Mouse (Mus musculus) kidney, embryonic 15.5 days (tissue): ENCODE results near the gene Olfr1301. TPM values are rescaled to one million over a fixed set of nuclear protein-coding genes. Genes with fewer than 3 reads are reported as not detected.

Source experiments
- ATAC-seq: fragments of 200-750 bp; cut with Nextera tagmentation; replicated peaks from 2 replicates; pipeline ENCODE4 v1.8.0; 2017; ENCODE audit warnings: moderate TSS enrichment; ENCODE audit not compliant: low FRiP score
- H3K27ac ChIP-seq: fragments of 300-500 bp; sonication (generic); 2 replicates; pipeline ENCODE4 v1.5.1; 2015; ENCODE audit warnings: mild to moderate bottlenecking, inconsistent platforms
- H3K27me3 ChIP-seq: fragments of 300-500 bp; sonication (generic); 2 replicates; pipeline ENCODE4 v1.6.1; 2015; ENCODE audit warnings: inconsistent platforms
- H3K36me3 ChIP-seq: fragments of 300-500 bp; sonication (generic); 2 replicates; pipeline ENCODE4 v1.6.1; 2015; ENCODE audit warnings: inconsistent platforms
- H3K4me1 ChIP-seq: fragments of 300-500 bp; sonication (generic); 2 replicates; pipeline ENCODE4 v1.6.1; 2015; ENCODE audit warnings: inconsistent platforms
- H3K4me2 ChIP-seq: fragments of 300-500 bp; sonication (generic); 2 replicates; pipeline ENCODE4 v1.6.1; 2015; ENCODE audit warnings: moderate library complexity, mild to moderate bottlenecking, inconsistent platforms
- H3K4me3 ChIP-seq: fragments of 300-500 bp; sonication (generic); replicated peaks from 2 replicates; pipeline ENCODE4 v1.5.1; 2015; ENCODE audit warnings: mild to moderate bottlenecking, inconsistent platforms
- H3K9ac ChIP-seq: fragments of 300-500 bp; sonication (generic); 2 replicates; pipeline ENCODE4 v1.6.1; 2015; ENCODE audit warnings: mild to moderate bottlenecking, inconsistent platforms
- H3K9me3 ChIP-seq: fragments of 300-500 bp; sonication (generic); replicated peaks from 2 replicates; pipeline ENCODE4 v1.6.1; 2016; ENCODE audit warnings: inconsistent platforms
- WGBS: fragments of 180-500 bp; shearing (Covaris S2); methylation state at CpG from one replicate; pipeline ENCODE4 v1.1.7; 2015; ENCODE audit warnings: mixed read lengths; 5-methylcytosine and 5-hydroxymethylcytosine counted together
- polyA plus RNA-seq: library from polyadenylated mRNA; unstranded; fragments of >200 nt; fragmentation: Nextera tagmentation; extraction: Ambion mirVana; gene quantifications from 2 replicates; pipeline ENCODE4 v1.2.1, GENCODE M21; 2015

The Olfr1301 gene
- not detected in 2 replicates for polyA plus RNA-seq

- 80% methylated on average over 3 of the region's 3 CpGs for WGBS
- H3K4me3 ChIP-seq: no peak within 1 kb of the TSS
- H3K4me2 ChIP-seq: no peak within 1 kb of the TSS
- H3K9me3 ChIP-seq: no peaks in the 10 kb centered on the region
- H3K27me3 ChIP-seq: no peaks in the 10 kb centered on the region
- no peaks in the 10 kb centered on the region for H3K4me1 ChIP-seq
- H3K9ac ChIP-seq: no peak within 1 kb of the TSS
- no peak within 1 kb of the TSS for H3K27ac ChIP-seq
- H3K36me3 ChIP-seq: no peaks in the 10 kb centered on the region
- no peak for ATAC-seq
Observed at GRCm38 (mm10) chr2:111750706-111751105, at the start of gene Olfr1301. TSS of gene Olfr1301 (plus strand) at chr2:111751006.

GRCm38 (mm10) chr2:111726739-111727138 is 24.1 kb upstream of the Olfr1301 start:
- no peaks in the 10 kb centered on the region for H3K4me1 ChIP-seq
- H3K9ac ChIP-seq: no peak overlapping the region

GRCm38 (mm10) chr2:111777129-111777528 is 26.3 kb downstream of the Olfr1301 start, which contains the start of gene Olfr1302:
TSS of gene Olfr1302 (plus strand) at chr2:111777429.
- Histone ChIP-seq H3K4me3 (no peak within 1 kb of the TSS), H3K9me3 (no peaks in the 10 kb centered on the region), H3K27ac (no peak within 1 kb of the TSS), H3K36me3 (no peaks in the 10 kb centered on the region), H3K9ac (no peak within 1 kb of the TSS), H3K4me1 (no peaks in the 10 kb centered on the region), H3K27me3 (no peaks in the 10 kb centered on the region), H3K4me2 (no peak within 1 kb of the TSS)
- 74% methylated on average over 2 of the region's 2 CpGs for WGBS
- no peak for ATAC-seq

More at GRCm38 (mm10) chr2:111726739-111727138, 24.1 kb upstream of the Olfr1301 start:
- Histone ChIP-seq H3K27me3 (no peaks in the 10 kb centered on the region), H3K27ac (no peak overlapping the region), H3K9me3 (no peaks in the 10 kb centered on the region), H3K36me3 (no peaks in the 10 kb centered on the region), H3K4me2 (no peak overlapping the region), H3K4me3 (no peak overlapping the region)
- no peak for ATAC-seq

Other genes starting within 250 kb of the Olfr1301 start
- not detected in 2 replicates for gene Olfr1293-ps, start 225.8 kb upstream of the Olfr1301 start, polyA plus RNA-seq
- not detected in 2 replicates for gene Olfr1294, start 210.7 kb upstream of the Olfr1301 start, polyA plus RNA-seq
- gene Olfr1295, start 181.3 kb upstream of the Olfr1301 start, polyA plus RNA-seq: not detected in 2 replicates
- gene Olfr1297, start 124.5 kb upstream of the Olfr1301 start, polyA plus RNA-seq: not detected in 2 replicates
- not detected in 2 replicates for gene Olfr1298, start 101.8 kb upstream of the Olfr1301 start, polyA plus RNA-seq
- gene Olfr1299, start 89.6 kb upstream of the Olfr1301 start, polyA plus RNA-seq: not detected in 2 replicates
- gene Olfr1302, start 26.4 kb downstream of the Olfr1301 start, polyA plus RNA-seq: not detected in 2 replicates
- not detected in 2 replicates for gene Olfr1303, start 69.3 kb downstream of the Olfr1301 start, polyA plus RNA-seq
- not detected in 2 replicates for gene Olfr1305, start 126.1 kb downstream of the Olfr1301 start, polyA plus RNA-seq
- not detected in 2 replicates for gene Olfr1306, start 165.3 kb downstream of the Olfr1301 start, polyA plus RNA-seq
- not detected in 2 replicates for gene Olfr1307, start 198.4 kb downstream of the Olfr1301 start, polyA plus RNA-seq
- gene Olfr1308, start 213.9 kb downstream of the Olfr1301 start, polyA plus RNA-seq: not detected in 2 replicates
- not detected in 2 replicates for gene Olfr1309, start 239.3 kb downstream of the Olfr1301 start, polyA plus RNA-seq